Mouse (Mus musculus): ENCODE results near the gene Bcas3. TPM values are rescaled to one million over a fixed set of nuclear protein-coding genes. Genes with fewer than 3 reads are reported as not detected.

The Bcas3 gene
- polyA plus RNA-seq, 1 experiment from 2014 or later = 20.5 TPM

- H3K9ac ChIP-seq (ENCODE audit: low read length) = no peak overlapping the region
- ATAC-seq (replicated peaks; ENCODE audit: extremely low read depth, insufficient read depth, low FRiP score) = no peak
- H3K36me3 ChIP-seq (ENCODE audit: control insufficient read depth, insufficient read depth) = no peaks in the 10 kb centered on the region
- 19% methylated on average over 8 of the region's 8 CpGs for WGBS
- no peak overlapping the region for H3K27ac ChIP-seq (ENCODE audit: low read length)
- H3K4me1 ChIP-seq (ENCODE audit: control insufficient read depth, insufficient read depth, low read length) = peaks cover 6% of the 10 kb centered on the region; the same call in 1 of the 2 replicates
- no peaks in the 10 kb centered on the region for H3K9me3 ChIP-seq (replicated peaks; ENCODE audit: control insufficient read depth, low read length)
- H3K4me3 ChIP-seq (ENCODE audit: low read length) = no peak overlapping the region
- H3K27me3 ChIP-seq (ENCODE audit: control insufficient read depth, insufficient read depth, low read length) = no peaks in the 10 kb centered on the region
- no peak overlapping the region for H3K4me2 ChIP-seq (ENCODE audit: low read depth, low read length)
These were observed 335.0 kb downstream of the Bcas3 start for GRCm38 (mm10) chr11:85687816-85688439.

GRCm38 (mm10) chr11:85688440-85688838, 335.5 kb downstream of the Bcas3 start:
- H3K27me3 ChIP-seq (ENCODE audit: control insufficient read depth, insufficient read depth, low read length) = no peaks in the 10 kb centered on the region
- H3K36me3 ChIP-seq (ENCODE audit: control insufficient read depth, insufficient read depth) = no peaks in the 10 kb centered on the region
- peaks cover 6% of the 10 kb centered on the region; the same call in 1 of the 2 replicates for H3K4me1 ChIP-seq (ENCODE audit: control insufficient read depth, insufficient read depth, low read length)
- WGBS = 53% methylated on average over 6 of the region's 6 CpGs
- H3K4me2 ChIP-seq (ENCODE audit: low read depth, low read length) = no peak overlapping the region
- no peak overlapping the region for H3K9ac ChIP-seq (ENCODE audit: low read length)
- H3K9me3 ChIP-seq (replicated peaks; ENCODE audit: control insufficient read depth, low read length) = no peaks in the 10 kb centered on the region
- no peak for ATAC-seq (replicated peaks; ENCODE audit: extremely low read depth, insufficient read depth, low FRiP score)
- H3K4me3 ChIP-seq (ENCODE audit: low read length) = no peak overlapping the region
- H3K27ac ChIP-seq (ENCODE audit: low read length) = no peak overlapping the region

DNA sequence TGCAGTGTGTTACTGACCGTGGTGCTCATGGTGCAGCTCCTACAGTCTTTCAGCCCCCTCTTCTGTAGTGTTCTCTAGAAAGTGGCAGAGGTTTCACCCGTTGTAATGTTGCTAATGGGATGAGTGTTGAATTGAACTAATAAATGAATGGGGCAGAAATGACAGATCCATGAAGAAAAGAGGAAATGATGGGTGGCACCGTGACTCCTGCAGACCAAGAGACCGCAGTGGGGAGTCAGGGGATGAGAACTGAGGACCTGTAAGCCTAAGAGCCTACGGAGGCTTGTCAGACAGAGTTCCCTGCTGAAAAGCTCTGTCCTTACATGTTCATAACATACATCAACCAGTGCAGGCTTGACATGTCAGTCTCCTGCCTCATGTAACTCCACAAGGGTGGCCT, 336.3 kb downstream of the Bcas3 start:
- Histone ChIP-seq H3K27ac (ENCODE audit: low read length) (no peak overlapping the region), H3K9ac (ENCODE audit: low read length) (no peak overlapping the region), H3K36me3 (ENCODE audit: control insufficient read depth, insufficient read depth) (no peaks in the 10 kb centered on the region), H3K9me3 (replicated peaks; ENCODE audit: control insufficient read depth, low read length) (no peaks in the 10 kb centered on the region), H3K4me2 (ENCODE audit: low read depth, low read length) (no peak overlapping the region), H3K27me3 (ENCODE audit: control insufficient read depth, insufficient read depth, low read length) (no peaks in the 10 kb centered on the region), H3K4me1 (ENCODE audit: control insufficient read depth, insufficient read depth, low read length) (peaks cover 6% of the 10 kb centered on the region; the same call in 1 of the 2 replicates), H3K4me3 (ENCODE audit: low read length) (no peak overlapping the region)
- no peak for ATAC-seq (replicated peaks; ENCODE audit: extremely low read depth, insufficient read depth, low FRiP score)
- 84% methylated on average over 5 of the region's 5 CpGs for WGBS

GRCm38 (mm10) chr11:85691285-85691684, 338.3 kb downstream of the Bcas3 start:
- no peaks in the 10 kb centered on the region for H3K36me3 ChIP-seq (ENCODE audit: control insufficient read depth, insufficient read depth)
- no peak for ATAC-seq (replicated peaks; ENCODE audit: extremely low read depth, insufficient read depth, low FRiP score)
- WGBS = 58% methylated on average over 5 of the region's 5 CpGs
- no peak overlapping the region for H3K27ac ChIP-seq (ENCODE audit: low read length)
- H3K4me2 ChIP-seq (ENCODE audit: low read depth, low read length) = no peak overlapping the region
- H3K9me3 ChIP-seq (replicated peaks; ENCODE audit: control insufficient read depth, low read length) = no peaks in the 10 kb centered on the region
- H3K27me3 ChIP-seq (ENCODE audit: control insufficient read depth, insufficient read depth, low read length) = no peaks in the 10 kb centered on the region
- no peak overlapping the region for H3K9ac ChIP-seq (ENCODE audit: low read length)
- H3K4me1 ChIP-seq (ENCODE audit: control insufficient read depth, insufficient read depth, low read length) = peaks cover 9% of the 10 kb centered on the region
- H3K4me3 ChIP-seq (ENCODE audit: low read length) = no peak overlapping the region

GRCm38 (mm10) chr11:85695614-85696263, 342.8 kb downstream of the Bcas3 start:
- Histone ChIP-seq H3K9me3 (replicated peaks; ENCODE audit: control insufficient read depth, low read length) (no peaks in the 10 kb centered on the region), H3K36me3 (ENCODE audit: control insufficient read depth, insufficient read depth) (no peaks in the 10 kb centered on the region), H3K27ac (ENCODE audit: low read length) (no peak overlapping the region), H3K9ac (ENCODE audit: low read length) (no peak overlapping the region), H3K4me3 (ENCODE audit: low read length) (no peak overlapping the region), H3K4me2 (ENCODE audit: low read depth, low read length) (peak overlapping the region; percentile 40), H3K27me3 (ENCODE audit: control insufficient read depth, insufficient read depth, low read length) (no peaks in the 10 kb centered on the region), H3K4me1 (ENCODE audit: control insufficient read depth, insufficient read depth, low read length) (peaks cover 13% of the 10 kb centered on the region)
- no peak for ATAC-seq (replicated peaks; ENCODE audit: extremely low read depth, insufficient read depth, low FRiP score)
- 44% methylated on average over 16 of the region's 16 CpGs for WGBS

DNA sequence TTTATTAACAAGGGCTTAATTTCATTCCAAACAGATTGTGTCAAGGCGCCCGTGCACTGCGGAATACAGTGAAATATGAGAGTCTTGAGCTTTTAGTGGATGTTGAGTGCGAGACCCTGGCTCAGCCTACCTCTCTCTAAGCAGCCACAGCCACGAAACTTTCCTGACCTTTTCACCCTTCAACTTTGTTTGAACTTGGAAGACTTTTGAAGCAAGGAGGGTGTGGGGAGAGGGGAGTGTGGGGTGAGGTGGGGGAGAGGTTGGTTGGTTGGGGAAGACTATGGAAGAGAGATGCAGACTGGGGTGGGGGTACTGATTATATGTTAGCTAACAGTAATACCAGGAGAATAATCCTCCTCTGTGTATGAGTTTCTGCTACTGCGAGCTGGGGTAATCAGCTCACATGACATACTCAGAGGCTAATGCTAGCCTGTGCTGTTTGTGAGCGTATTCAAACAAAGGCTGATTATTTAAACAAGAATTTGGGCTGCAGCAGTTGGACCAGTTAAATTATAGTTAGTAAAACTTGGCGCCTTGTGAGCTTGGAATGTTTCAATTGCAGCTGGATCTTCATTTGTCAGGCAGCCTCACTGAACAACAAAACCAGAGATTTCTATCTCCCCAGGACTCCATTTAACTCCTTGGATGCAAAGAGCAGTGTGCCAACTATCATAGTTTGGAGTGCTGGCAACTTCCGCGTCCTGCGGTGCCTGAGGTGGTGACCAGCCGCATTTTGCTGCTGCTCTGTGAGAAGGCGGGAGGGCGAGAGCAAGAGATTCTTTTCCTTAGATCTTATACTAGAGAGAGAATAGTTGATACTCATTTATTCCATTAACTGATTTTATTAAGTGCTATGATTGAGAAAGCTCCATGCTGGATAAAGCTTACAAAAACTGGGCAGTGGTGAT, 343.8 kb downstream of the Bcas3 start:
- WGBS = 63% methylated on average over 14 of the region's 14 CpGs
- no peak for ATAC-seq (replicated peaks; ENCODE audit: extremely low read depth, insufficient read depth, low FRiP score)
- no peak overlapping the region for H3K4me3 ChIP-seq (ENCODE audit: low read length)
- H3K36me3 ChIP-seq (ENCODE audit: control insufficient read depth, insufficient read depth) = no peaks in the 10 kb centered on the region
- H3K9ac ChIP-seq (ENCODE audit: low read length) = no peak overlapping the region
- no peaks in the 10 kb centered on the region for H3K27me3 ChIP-seq (ENCODE audit: control insufficient read depth, insufficient read depth, low read length)
- peaks cover 9% of the 10 kb centered on the region for H3K4me1 ChIP-seq (ENCODE audit: control insufficient read depth, insufficient read depth, low read length)
- H3K27ac ChIP-seq (ENCODE audit: low read length) = no peak overlapping the region; the same call in 1 of the 2 replicates
- 0 out of 2 replicates have a peak overlapping the region, but pooled peaks have one; percentile 40 for H3K4me2 ChIP-seq (ENCODE audit: low read depth, low read length)
- H3K9me3 ChIP-seq (replicated peaks; ENCODE audit: control insufficient read depth, low read length) = no peaks in the 10 kb centered on the region

- 83% methylated on average over 4 of the region's 4 CpGs for WGBS
- Histone ChIP-seq H3K36me3 (ENCODE audit: control insufficient read depth, insufficient read depth) (no peaks in the 10 kb centered on the region), H3K27me3 (ENCODE audit: control insufficient read depth, insufficient read depth, low read length) (no peaks in the 10 kb centered on the region), H3K27ac (ENCODE audit: low read length) (no peak overlapping the region), H3K9me3 (replicated peaks; ENCODE audit: control insufficient read depth, low read length) (no peaks in the 10 kb centered on the region), H3K4me3 (ENCODE audit: low read length) (no peak overlapping the region), H3K4me2 (ENCODE audit: low read depth, low read length) (no peak overlapping the region), H3K9ac (ENCODE audit: low read length) (no peak overlapping the region), H3K4me1 (ENCODE audit: control insufficient read depth, insufficient read depth, low read length) (peaks cover 9% of the 10 kb centered on the region)
- no peak for ATAC-seq (replicated peaks; ENCODE audit: extremely low read depth, insufficient read depth, low FRiP score)
These were observed 344.5 kb downstream of the Bcas3 start for GRCm38 (mm10) chr11:85697468-85697867.

- no peak overlapping the region for H3K27ac ChIP-seq (ENCODE audit: low read length)
- H3K9me3 ChIP-seq (replicated peaks; ENCODE audit: control insufficient read depth, low read length) = no peaks in the 10 kb centered on the region
- 67% methylated on average over 11 of the region's 11 CpGs for WGBS
- H3K4me2 ChIP-seq (ENCODE audit: low read depth, low read length) = no peak overlapping the region
- no peaks in the 10 kb centered on the region for H3K36me3 ChIP-seq (ENCODE audit: control insufficient read depth, insufficient read depth)
- no peak overlapping the region for H3K9ac ChIP-seq (ENCODE audit: low read length)
- no peak for ATAC-seq (replicated peaks; ENCODE audit: extremely low read depth, insufficient read depth, low FRiP score)
- peaks cover 9% of the 10 kb centered on the region for H3K4me1 ChIP-seq (ENCODE audit: control insufficient read depth, insufficient read depth, low read length)
- no peaks in the 10 kb centered on the region for H3K27me3 ChIP-seq (ENCODE audit: control insufficient read depth, insufficient read depth, low read length)
- no peak overlapping the region for H3K4me3 ChIP-seq (ENCODE audit: low read length)
These were observed 345.3 kb downstream of the Bcas3 start for GRCm38 (mm10) chr11:85698242-85698641.

Data from heart, embryonic 16.5 days (tissue).